Mouse (Mus musculus): ENCODE data around the gene Fut11. TPM values are rescaled to one million over a fixed set of nuclear protein-coding genes. Genes with fewer than 3 reads are reported as not detected.

The Fut11 gene
- polyA plus RNA-seq, 1 experiment from 2014 or later: 20.0 TPM

- peaks cover 11% of the 10 kb centered on the region; the same call in 1 of the 2 replicates for H3K36me3 ChIP-seq (ENCODE audit: control insufficient read depth, insufficient read depth, low read length)
- no peak for ATAC-seq (ENCODE audit: low read depth)
- H3K4me1 ChIP-seq (ENCODE audit: control insufficient read depth, insufficient read depth, low read length): no peaks in the 10 kb centered on the region
- no peak overlapping the region for H3K4me3 ChIP-seq (ENCODE audit: low read depth, low read length)
- no peaks in the 10 kb centered on the region for H3K9me3 ChIP-seq (ENCODE audit: control insufficient read depth, low read length)
- no peaks in the 10 kb centered on the region for H3K27me3 ChIP-seq (ENCODE audit: control insufficient read depth, insufficient read depth, low read length)
- H3K27ac ChIP-seq (ENCODE audit: low read depth, low read length): no peak overlapping the region
- no peak overlapping the region for H3K4me2 ChIP-seq (ENCODE audit: low read depth, low read length)
- no peak overlapping the region for H3K9ac ChIP-seq (replicated peaks; ENCODE audit: low read depth, low read length)
- 83% methylated on average over 5 of the region's 5 CpGs for WGBS
Measured at GRCm38 (mm10) chr14:20750503-20750902, 55.7 kb downstream of the Fut11 start.

Small RNAs within 50 kb of the gene (microRNA-seq; reads per million reads assigned to microRNA genes)
- not detected for gene Mir6946

Other genes starting within 250 kb of the Fut11 start
- gene Cfap70, start 242.7 kb upstream of the Fut11 start, polyA plus RNA-seq (2014; fragmentation: Nextera tagmentation; extraction: Ambion mirVana): 1.2 and 1.9 TPM in 2 replicates
- gene Anxa7, start 214.8 kb upstream of the Fut11 start, polyA plus RNA-seq (2014; fragmentation: Nextera tagmentation; extraction: Ambion mirVana): 14.5 and 18.4 TPM in 2 replicates
- gene Mss51, start 198.1 kb upstream of the Fut11 start, polyA plus RNA-seq (2014; fragmentation: Nextera tagmentation; extraction: Ambion mirVana): 0.47 and 0.66 TPM in 2 replicates
- 130 and 139 TPM in 2 replicates for gene Ppp3cb, start 148.4 kb upstream of the Fut11 start, polyA plus RNA-seq (2014; fragmentation: Nextera tagmentation; extraction: Ambion mirVana)
- 13.6 and 15.1 TPM in 2 replicates for gene Usp54, start 53.9 kb upstream of the Fut11 start, polyA plus RNA-seq (2014; fragmentation: Nextera tagmentation; extraction: Ambion mirVana)
- gene Myoz1, start 38.4 kb upstream of the Fut11 start, polyA plus RNA-seq (2014; fragmentation: Nextera tagmentation; extraction: Ambion mirVana): 0.31 TPM in 1 of 2 replicates, not detected in the other
- 0.19 and 0.23 TPM in 2 replicates for gene Synpo2l, start 26.6 kb upstream of the Fut11 start, polyA plus RNA-seq (2014; fragmentation: Nextera tagmentation; extraction: Ambion mirVana)
- gene Sec24c, start 20.7 kb upstream of the Fut11 start, polyA plus RNA-seq (2014; fragmentation: Nextera tagmentation; extraction: Ambion mirVana): 74.4 and 87.0 TPM in 2 replicates
- 172 and 195 TPM in 2 replicates for gene Chchd1, start 8.0 kb downstream of the Fut11 start, polyA plus RNA-seq (2014; fragmentation: Nextera tagmentation; extraction: Ambion mirVana)
- 49.2 and 52.8 TPM in 2 replicates for gene Zswim8, start 12.6 kb downstream of the Fut11 start, polyA plus RNA-seq (2014; fragmentation: Nextera tagmentation; extraction: Ambion mirVana)
- 17.7 and 17.8 TPM in 2 replicates for gene Ndst2, start 39.6 kb downstream of the Fut11 start, polyA plus RNA-seq (2014; fragmentation: Nextera tagmentation; extraction: Ambion mirVana)
- 215 and 232 TPM in 2 replicates for gene Camk2g, start 99.1 kb downstream of the Fut11 start, polyA plus RNA-seq (2014; fragmentation: Nextera tagmentation; extraction: Ambion mirVana)
- gene Plau, start 141.7 kb downstream of the Fut11 start, polyA plus RNA-seq (2014; fragmentation: Nextera tagmentation; extraction: Ambion mirVana): 0.19 and 0.26 TPM in 2 replicates
- 18.2 and 28.0 TPM in 2 replicates for gene Vcl, start 234.4 kb downstream of the Fut11 start, polyA plus RNA-seq (2014; fragmentation: Nextera tagmentation; extraction: Ambion mirVana)

Data from neural tube, embryonic 14.5 days (tissue).